Mouse (Mus musculus) testis, adult 2 months (tissue): ENCODE results near the gene Trim54.

Source experiments
- CTCF ChIP-seq: fragments of 200-500 bp; IDR thresholded peaks from 2 replicates; pipeline ENCODE4 v1.5.1; 2012; ENCODE audit warnings: low read depth, mild to moderate bottlenecking, inconsistent platforms, low read length, moderate library complexity; ENCODE audit not compliant: control insufficient read depth, insufficient read depth, insufficient replicate concordance
- POLR2A ChIP-seq: fragments of 200-500 bp; IDR thresholded peaks from 2 replicates; pipeline ENCODE4 v1.6.1; 2012; ENCODE audit warnings: low read depth, mild to moderate bottlenecking, inconsistent platforms, low read length, moderate library complexity; ENCODE audit not compliant: control insufficient read depth

GRCm38 (mm10) chr5:31086606-31087005 lies 29.9 kb upstream of the Trim54 start:
- TF ChIP-seq POLR2A (no peak), CTCF (no peak)
